ENCODE assay signal across 10 mouse cellular contexts in the genomic region with DNA sequence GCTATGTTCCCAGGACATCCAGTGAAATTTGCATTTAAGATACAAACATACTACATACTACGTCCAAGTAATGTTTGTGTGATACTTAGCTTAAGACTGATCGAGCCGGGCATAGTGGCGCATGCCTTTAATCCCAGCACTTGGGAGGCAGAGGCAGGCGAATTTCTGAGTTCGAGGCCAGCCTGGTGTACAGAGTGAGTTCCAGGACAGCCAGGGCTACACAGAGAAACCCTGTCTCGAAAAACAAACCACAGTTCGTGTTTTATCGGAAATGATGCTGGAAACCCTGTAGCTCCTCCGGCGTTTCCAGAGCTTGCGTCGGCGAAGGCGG. TPM values are rescaled to one million over a fixed set of nuclear protein-coding genes. Genes with fewer than 3 reads are reported as not detected.
DNase-seq lines count a peak whose midpoint lies in the region; ATAC-seq and TF ChIP-seq lines count a peak whose summit lies in the region.
"Not testable (repeated sequence)": the region's sequence is repeated elsewhere in the genome, so short reads cannot be mapped to it uniquely, and the experiment has no call there.
"Had no signal": no experiment of that assay in that cellular context is flagged by ENCODE, and none has a peak within 500 bp of the region (broad histone marks: within the 10 kb centered on the region; RNA-seq: fewer than 3 reads in every experiment).

No protein-coding gene starts in this region.

- WGBS in forebrain, embryonic 11.5 days = 12% methylated on average over 15 of the region's 15 CpGs
- 9% methylated on average over 15 of the region's 15 CpGs for WGBS in heart, embryonic 14.5 days
- WGBS in intestine, embryonic 15.5 days = 7% methylated on average over 15 of the region's 15 CpGs
- whole genome bisulfite sequencing in limb, embryonic 13.5 days = 12% methylated on average over 15 of the region's 15 CpGs
- WGBS in lung, embryonic 15.5 days = 9% methylated on average over 15 of the region's 15 CpGs
- WGBS in stomach, postnatal 0 days = 10% methylated on average over 15 of the region's 15 CpGs

- ATAC-seq in forebrain, embryonic 11.5 days (replicated peaks; ENCODE audit: low FRiP score); heart, embryonic 14.5 days (ENCODE audit: insufficient number of reproducible peaks, insufficient read depth, low FRiP score, low read depth); limb, embryonic 13.5 days (ENCODE audit: low FRiP score, low read depth); stomach, postnatal 0 days (ENCODE audit: low FRiP score, low TSS enrichment): not testable (repeated sequence)
- ATAC-seq in intestine, embryonic 15.5 days = peak; percentile 6
- ATAC-seq in lung, embryonic 15.5 days (ENCODE audit: borderline replicate concordance, extremely low read depth, low FRiP score, low TSS enrichment) = peak; percentile 10; the same call in 1 of the 2 replicates

- peak overlapping the region; percentile 70 for H3K4me3 ChIP-seq in bone marrow macrophage, adult 2 months (ENCODE audit: insufficient read depth, low read length)
- peak overlapping the region; percentile 99 for H3K4me3 ChIP-seq in forebrain, embryonic 11.5 days (ENCODE audit: low read depth, low read length)
- H3K4me3 ChIP-seq in heart, embryonic 14.5 days (ENCODE audit: control insufficient read depth in 1 of 2, insufficient read depth in 1 of 2, low read depth in 1 of 2, low read length in 2 of 2) = peak overlapping the region; percentile 40 to 98
- H3K4me3 ChIP-seq in intestine, embryonic 15.5 days (replicated peaks) = peak overlapping the region; percentile 96
- peak overlapping the region; percentile 97 for H3K4me3 ChIP-seq in limb, embryonic 13.5 days
- peak overlapping the region; percentile 70 for H3K4me3 ChIP-seq in lung, embryonic 15.5 days
- H3K4me3 ChIP-seq in myocyte = peak overlapping the region; percentile 78
- H3K4me3 ChIP-seq in stomach, postnatal 0 days (ENCODE audit: low read depth, low read length) = peak overlapping the region; percentile 99

- H3K4me1 ChIP-seq in bone marrow macrophage, adult 2 months (ENCODE audit: control insufficient read depth, insufficient read depth, low read length) = peaks cover 26% of the 10 kb centered on the region
- peaks cover 13% of the 10 kb centered on the region for H3K4me1 ChIP-seq in forebrain, embryonic 11.5 days (replicated peaks; ENCODE audit: control insufficient read depth, insufficient read depth, low read length)
- H3K4me1 ChIP-seq in heart, embryonic 14.5 days (ENCODE audit: control insufficient read depth in 2 of 2, insufficient read depth in 2 of 2, low read length in 2 of 2) = peaks cover 16 to 26% of the 10 kb centered on the region in 2 experiments
- H3K4me1 ChIP-seq in intestine, embryonic 15.5 days (replicated peaks) = peaks cover 28% of the 10 kb centered on the region
- peaks cover 35% of the 10 kb centered on the region for H3K4me1 ChIP-seq in limb, embryonic 13.5 days
- H3K4me1 ChIP-seq in lung, embryonic 15.5 days = peaks cover 32% of the 10 kb centered on the region
- H3K4me1 ChIP-seq in stomach, postnatal 0 days (replicated peaks; ENCODE audit: control insufficient read depth, insufficient read depth) = not testable (repeated sequence)

- H3K9ac ChIP-seq in forebrain, embryonic 11.5 days (ENCODE audit: low read length) = peak overlapping the region; percentile 95
- H3K9ac ChIP-seq in heart, embryonic 14.5 days (ENCODE audit: low read length) = peak overlapping the region; percentile 97
- peak overlapping the region; percentile 98 for H3K9ac ChIP-seq in intestine, embryonic 15.5 days
- peak overlapping the region; percentile 98 for H3K9ac ChIP-seq in limb, embryonic 13.5 days
- peak overlapping the region; percentile 96 for H3K9ac ChIP-seq in lung, embryonic 15.5 days
- peak overlapping the region; percentile 38; the same call in 1 of the 2 replicates for H3K9ac ChIP-seq in stomach, postnatal 0 days (ENCODE audit: low read length)

- not testable (repeated sequence) for TF ChIP-seq POLR2A in bone marrow macrophage, adult 2 months (IDR thresholded peaks at IDR 0.05; ENCODE audit: borderline replicate concordance, low read depth, low read length); myocyte (IDR thresholded peaks at IDR 0.05; ENCODE audit: insufficient read length, low read depth)

- H3K27ac ChIP-seq in bone marrow macrophage, adult 2 months (ENCODE audit: insufficient read depth, low read depth, low read length) = peak overlapping the region; percentile 43
- not testable (repeated sequence) for H3K27ac ChIP-seq in forebrain, embryonic 11.5 days (ENCODE audit: low read depth, low read length)
- peak overlapping the region; percentile 54 to 82 for H3K27ac ChIP-seq in heart, embryonic 14.5 days (replicated peaks in 1 of 2; ENCODE audit: control insufficient read depth in 1 of 2, insufficient read depth in 1 of 2, low read depth in 2 of 2, low read length in 2 of 2)
- peak overlapping the region; percentile 13; the same call in 1 of the 2 replicates for H3K27ac ChIP-seq in intestine, embryonic 15.5 days
- peak overlapping the region; percentile 67 for H3K27ac ChIP-seq in limb, embryonic 13.5 days
- peak overlapping the region; percentile 65 for H3K27ac ChIP-seq in lung, embryonic 15.5 days
- H3K27ac ChIP-seq in stomach, postnatal 0 days (replicated peaks) = peak overlapping the region; percentile 91

- H3ac ChIP-seq in myocyte (ENCODE audit: control insufficient read depth, insufficient read length) = peak overlapping the region; percentile 81

- not testable (repeated sequence) for TF ChIP-seq EP300 in stomach, postnatal 0 days (optimal IDR thresholded peaks at IDR 0.05)

- not testable (repeated sequence) for H3K27me3 ChIP-seq in forebrain, embryonic 11.5 days (ENCODE audit: control insufficient read depth, insufficient read depth, low read length); heart, embryonic 14.5 days (ENCODE audit: control insufficient read depth, insufficient read depth, low read length); intestine, embryonic 15.5 days (replicated peaks); limb, embryonic 13.5 days; lung, embryonic 15.5 days; myocyte (ENCODE audit: control insufficient read depth, insufficient read depth, insufficient read length); stomach, postnatal 0 days (ENCODE audit: control insufficient read depth, insufficient read depth, low read length)

- DNase-seq in forebrain, embryonic 11.5 days (ENCODE audit: low spot score); stomach, postnatal 0 days (ENCODE audit: low spot score): not testable (repeated sequence)

- H3K4me2 ChIP-seq in forebrain, embryonic 11.5 days (ENCODE audit: low read depth, low read length, severe bottlenecking) = peak overlapping the region; percentile 64
- H3K4me2 ChIP-seq in heart, embryonic 14.5 days (ENCODE audit: low read length) = peak overlapping the region; percentile 92
- H3K4me2 ChIP-seq in intestine, embryonic 15.5 days (replicated peaks) = peak overlapping the region; percentile 61
- H3K4me2 ChIP-seq in limb, embryonic 13.5 days (replicated peaks) = peak overlapping the region; percentile 94
- H3K4me2 ChIP-seq in lung, embryonic 15.5 days = peak overlapping the region; percentile 78
- H3K4me2 ChIP-seq in myocyte (ENCODE audit: low read depth) = peak overlapping the region; percentile 82
- H3K4me2 ChIP-seq in stomach, postnatal 0 days (replicated peaks; ENCODE audit: low read depth) = peak overlapping the region; percentile 55

- TF ChIP-seq CTCF in bone marrow macrophage, adult 2 months (IDR thresholded peaks at IDR 0.05; ENCODE audit: low read depth, low read length); stomach, postnatal 0 days (IDR thresholded peaks at IDR 0.05; ENCODE audit: low read depth): not testable (repeated sequence)

- H3K36me3 ChIP-seq in forebrain, embryonic 11.5 days (ENCODE audit: control insufficient read depth, insufficient read depth, low read length); heart, embryonic 14.5 days (ENCODE audit: control insufficient read depth, insufficient read depth, low read length); intestine, embryonic 15.5 days; limb, embryonic 13.5 days; lung, embryonic 15.5 days; myocyte (ENCODE audit: control insufficient read depth, insufficient read depth); stomach, postnatal 0 days (ENCODE audit: control insufficient read depth, insufficient read depth, low read length): not testable (repeated sequence)

- H3K9me3 ChIP-seq in forebrain, embryonic 11.5 days (ENCODE audit: control insufficient read depth, low read length); heart, embryonic 14.5 days (ENCODE audit: control insufficient read depth, low read length); intestine, embryonic 15.5 days; limb, embryonic 13.5 days; lung, embryonic 15.5 days; stomach, postnatal 0 days (ENCODE audit: control insufficient read depth, low read length): not testable (repeated sequence)

- peaks cover 46% of the 10 kb centered on the region for H3K79me2 ChIP-seq in myocyte (ENCODE audit: control insufficient read depth, insufficient read depth)

RNA-seq across cellular contexts. Expression of a gene that starts 0.3 kb away (rescaled TPM):
- 28.0 and 29.6 TPM in 2 replicates for polyA plus RNA-seq in bone marrow macrophage, adult 2 months (2012; ENCODE audit: insufficient read depth, insufficient read length, missing spikeins)
- polyA plus RNA-seq in forebrain, embryonic 11.5 days (2014; fragmentation: Nextera tagmentation; extraction: Ambion mirVana) = 37.6 and 38.4 TPM in 2 replicates
- polyA plus RNA-seq in heart, embryonic 14.5 days (2014; fragmentation: Nextera tagmentation; extraction: Ambion mirVana) = 18.4 and 19.4 TPM in 2 replicates
- polyA plus RNA-seq in intestine, embryonic 15.5 days (2015; fragmentation: Nextera tagmentation; extraction: Ambion mirVana) = 20.0 and 20.5 TPM in 2 replicates
- polyA plus RNA-seq in limb, embryonic 13.5 days (2015; fragmentation: Nextera tagmentation; extraction: Ambion mirVana) = 22.2 and 24.7 TPM in 2 replicates
- polyA plus RNA-seq in lung, embryonic 15.5 days (2015; fragmentation: Nextera tagmentation; extraction: Ambion mirVana) = 21.2 and 22.2 TPM in 2 replicates
- polyA plus RNA-seq in myocyte (2012; fragmentation: generic; extraction: Trizol) = 49.7 TPM
- 9.7 and 12.4 TPM in 2 replicates for polyA plus RNA-seq in stomach, postnatal 0 days (2015; fragmentation: Nextera tagmentation; extraction: Ambion mirVana)

RNA-seq across cellular contexts. Expression of a gene that starts 10.9 kb away (rescaled TPM):
- polyA plus RNA-seq in bone marrow macrophage, adult 2 months (2012; ENCODE audit: insufficient read depth, insufficient read length, missing spikeins) = not detected in 2 replicates
- 0.32 TPM in 1 of 2 replicates, not detected in the other for polyA plus RNA-seq in forebrain, embryonic 11.5 days (2014; fragmentation: Nextera tagmentation; extraction: Ambion mirVana)
- polyA plus RNA-seq in heart, embryonic 14.5 days (2014; fragmentation: Nextera tagmentation; extraction: Ambion mirVana) = not detected in 2 replicates
- polyA plus RNA-seq in intestine, embryonic 15.5 days (2015; fragmentation: Nextera tagmentation; extraction: Ambion mirVana) = 0.30 and 0.56 TPM in 2 replicates
- polyA plus RNA-seq in limb, embryonic 13.5 days (2015; fragmentation: Nextera tagmentation; extraction: Ambion mirVana) = 0.80 TPM in 2 replicates
- 2.1 and 2.3 TPM in 2 replicates for polyA plus RNA-seq in lung, embryonic 15.5 days (2015; fragmentation: Nextera tagmentation; extraction: Ambion mirVana)
- not detected for polyA plus RNA-seq in myocyte (2012; fragmentation: generic; extraction: Trizol)
- polyA plus RNA-seq in stomach, postnatal 0 days (2015; fragmentation: Nextera tagmentation; extraction: Ambion mirVana) = 1.2 and 1.8 TPM in 2 replicates
- polyA plus RNA-seq: brain, embryonic 14.5 days had no signal

RNA-seq across cellular contexts. Expression of a gene that starts 19.1 kb away (rescaled TPM):
- polyA plus RNA-seq in bone marrow macrophage, adult 2 months (2012; ENCODE audit: insufficient read depth, insufficient read length, missing spikeins) = 0.98 TPM in 1 of 2 replicates, not detected in the other
- polyA plus RNA-seq in forebrain, embryonic 11.5 days (2014; fragmentation: Nextera tagmentation; extraction: Ambion mirVana) = 26.8 and 32.3 TPM in 2 replicates
- 59.6 and 60.9 TPM in 2 replicates for polyA plus RNA-seq in heart, embryonic 14.5 days (2014; fragmentation: Nextera tagmentation; extraction: Ambion mirVana)
- polyA plus RNA-seq in intestine, embryonic 15.5 days (2015; fragmentation: Nextera tagmentation; extraction: Ambion mirVana) = 43.9 and 49.2 TPM in 2 replicates
- polyA plus RNA-seq in limb, embryonic 13.5 days (2015; fragmentation: Nextera tagmentation; extraction: Ambion mirVana) = 58.1 and 59.3 TPM in 2 replicates
- polyA plus RNA-seq in lung, embryonic 15.5 days (2015; fragmentation: Nextera tagmentation; extraction: Ambion mirVana) = 87.3 and 92.4 TPM in 2 replicates
- polyA plus RNA-seq in myocyte (2012; fragmentation: generic; extraction: Trizol) = 19.1 TPM
- polyA plus RNA-seq in stomach, postnatal 0 days (2015; fragmentation: Nextera tagmentation; extraction: Ambion mirVana) = 37.9 and 38.0 TPM in 2 replicates
- polyA plus RNA-seq: activated CD4-positive, CD25-positive, alpha-beta regulatory T cell, adult 4 months had no signal

RNA-seq across cellular contexts. Expression of a gene that starts 20.6 kb away (rescaled TPM):
- 0.41 and 0.79 TPM in 2 replicates for polyA plus RNA-seq in bone marrow macrophage, adult 2 months (2012; ENCODE audit: insufficient read depth, insufficient read length, missing spikeins)
- 14.0 and 17.0 TPM in 2 replicates for polyA plus RNA-seq in forebrain, embryonic 11.5 days (2014; fragmentation: Nextera tagmentation; extraction: Ambion mirVana)
- polyA plus RNA-seq in heart, embryonic 14.5 days (2014; fragmentation: Nextera tagmentation; extraction: Ambion mirVana) = 0.42 and 0.69 TPM in 2 replicates
- polyA plus RNA-seq in intestine, embryonic 15.5 days (2015; fragmentation: Nextera tagmentation; extraction: Ambion mirVana) = 7.0 and 7.7 TPM in 2 replicates
- 7.8 and 8.4 TPM in 2 replicates for polyA plus RNA-seq in limb, embryonic 13.5 days (2015; fragmentation: Nextera tagmentation; extraction: Ambion mirVana)
- 1.0 and 2.0 TPM in 2 replicates for polyA plus RNA-seq in lung, embryonic 15.5 days (2015; fragmentation: Nextera tagmentation; extraction: Ambion mirVana)
- 0.29 TPM for polyA plus RNA-seq in myocyte (2012; fragmentation: generic; extraction: Trizol)
- polyA plus RNA-seq in stomach, postnatal 0 days (2015; fragmentation: Nextera tagmentation; extraction: Ambion mirVana) = 5.0 and 5.9 TPM in 2 replicates

RNA-seq across cellular contexts. Expression of a gene that starts 26.8 kb away (rescaled TPM):
- 21.6 and 22.0 TPM in 2 replicates for polyA plus RNA-seq in bone marrow macrophage, adult 2 months (2012; ENCODE audit: insufficient read depth, insufficient read length, missing spikeins)
- polyA plus RNA-seq in forebrain, embryonic 11.5 days (2014; fragmentation: Nextera tagmentation; extraction: Ambion mirVana) = 54.9 and 55.4 TPM in 2 replicates
- polyA plus RNA-seq in heart, embryonic 14.5 days (2014; fragmentation: Nextera tagmentation; extraction: Ambion mirVana) = 29.3 and 29.7 TPM in 2 replicates
- polyA plus RNA-seq in intestine, embryonic 15.5 days (2015; fragmentation: Nextera tagmentation; extraction: Ambion mirVana) = 41.8 and 45.9 TPM in 2 replicates
- 46.6 and 48.1 TPM in 2 replicates for polyA plus RNA-seq in limb, embryonic 13.5 days (2015; fragmentation: Nextera tagmentation; extraction: Ambion mirVana)
- 47.3 and 47.4 TPM in 2 replicates for polyA plus RNA-seq in lung, embryonic 15.5 days (2015; fragmentation: Nextera tagmentation; extraction: Ambion mirVana)
- 47.7 TPM for polyA plus RNA-seq in myocyte (2012; fragmentation: generic; extraction: Trizol)
- 27.2 and 27.7 TPM in 2 replicates for polyA plus RNA-seq in stomach, postnatal 0 days (2015; fragmentation: Nextera tagmentation; extraction: Ambion mirVana)

Comparison
In these comparisons a context has a peak if more than half of its experiments do, and no peak if none do; other contexts are left out.
1. H3K9ac ChIP-seq: peak in every context shown above with its lines; median percentile 98 in intestine, embryonic 15.5 days; 98 in limb, embryonic 13.5 days; 97 in heart, embryonic 14.5 days; 96 in lung, embryonic 15.5 days; 95 in forebrain, embryonic 11.5 days; 38 in stomach, postnatal 0 days.
2. RNA of a gene that starts 19.1 kb away (polyA plus RNA-seq): 87.3 to 92.4 TPM in lung, embryonic 15.5 days, 59.6 to 60.9 TPM in heart, embryonic 14.5 days, 58.1 to 59.3 TPM in limb, embryonic 13.5 days, 43.9 to 49.2 TPM in intestine, embryonic 15.5 days, 37.9 to 38.0 TPM in stomach, postnatal 0 days, 26.8 to 32.3 TPM in forebrain, embryonic 11.5 days and 19.1 TPM in myocyte (single experiment); 0.98 TPM in bone marrow macrophage, adult 2 months; every median in the first group is over 10 times any median in the second.
3. Peak in every context shown above with its lines, with median percentiles within 50 percentile points of each other: H3K4me3 ChIP-seq and H3K4me2 ChIP-seq.